Mouse (Mus musculus) brain, embryonic 14.5 days (tissue): Measurements from ENCODE around the gene Casp3.

Source experiments
- CTCF ChIP-seq: fragments of 200-500 bp; IDR thresholded peaks from 2 replicates; pipeline ENCODE4 v1.5.1; 2012; ENCODE audit warnings: inconsistent platforms, mild to moderate bottlenecking, moderate library complexity, borderline replicate concordance; ENCODE audit not compliant: insufficient read depth, insufficient read length; ENCODE audit errors: extremely low read depth
- POLR2A ChIP-seq: fragments of 200-500 bp; IDR thresholded peaks from 2 replicates; pipeline ENCODE4 v1.6.1; 2012; ENCODE audit warnings: mild to moderate bottlenecking, inconsistent platforms, borderline replicate concordance; ENCODE audit not compliant: poor library complexity, insufficient read depth, insufficient read length, severe bottlenecking; ENCODE audit errors: extremely low read depth

GRCm38 (mm10) chr8:46596530-46596929 is 20.6 kb upstream of the Casp3 start:
- TF ChIP-seq POLR2A (no peak), CTCF (no peak)
